Mouse (Mus musculus) stomach, postnatal 0 days (tissue): Measurements from ENCODE around the gene Abcc8. TPM values are rescaled to one million over a fixed set of nuclear protein-coding genes. Genes with fewer than 3 reads are reported as not detected.

Experiments used
- ATAC-seq: fragments of 200-750 bp; cut with Nextera tagmentation; 2 replicates; pipeline ENCODE4 v1.8.0; 2017; ENCODE audit not compliant: low FRiP score, low TSS enrichment
- DNase-seq: peaks from one replicate; pipeline ENCODE4 v3.0.0-alpha.2; 2016; ENCODE audit warnings: low spot score
- H3K27ac ChIP-seq: fragments of 300-500 bp; sonication (generic); replicated peaks from 2 replicates; pipeline ENCODE4 v1.5.1; 2014; ENCODE audit warnings: mild to moderate bottlenecking, control low read depth
- H3K27me3 ChIP-seq: fragments of 300-500 bp; sonication (generic); 2 replicates; pipeline ENCODE4 v1.6.1; 2014; ENCODE audit warnings: low read length; ENCODE audit not compliant: control insufficient read depth, insufficient read depth
- H3K36me3 ChIP-seq: fragments of 300-500 bp; sonication (generic); 2 replicates; pipeline ENCODE4 v1.6.1; 2014; ENCODE audit warnings: low read length, mixed read lengths; ENCODE audit not compliant: control insufficient read depth, insufficient read depth
- H3K4me1 ChIP-seq: fragments of 300-500 bp; sonication (generic); replicated peaks from 2 replicates; pipeline ENCODE4 v1.6.1; 2014; ENCODE audit warnings: antibody characterized with exemption; ENCODE audit not compliant: control insufficient read depth, insufficient read depth
- H3K4me2 ChIP-seq: fragments of 300-500 bp; sonication (generic); replicated peaks from 2 replicates; pipeline ENCODE4 v1.6.1; 2014; ENCODE audit warnings: low read depth, mild to moderate bottlenecking, control low read depth, moderate library complexity
- H3K4me3 ChIP-seq: fragments of 300-500 bp; sonication (generic); 2 replicates; pipeline ENCODE4 v1.5.1; 2014; ENCODE audit warnings: low read depth, low read length, control low read depth
- H3K9ac ChIP-seq: fragments of 300-500 bp; sonication (generic); 2 replicates; pipeline ENCODE4 v1.6.1; 2014; ENCODE audit warnings: mild to moderate bottlenecking, low read length, control low read depth, mixed read lengths
- H3K9me3 ChIP-seq: fragments of 300-500 bp; sonication (generic); 2 replicates; pipeline ENCODE4 v1.6.1; 2016; ENCODE audit warnings: low read length; ENCODE audit not compliant: control insufficient read depth
- CTCF ChIP-seq: IDR thresholded peaks from 2 replicates; pipeline ENCODE4 v1.5.1; 2016; ENCODE audit warnings: antibody characterized with exemption, low read depth, mild to moderate bottlenecking, moderate library complexity
- EP300 ChIP-seq: optimal IDR thresholded peaks from 2 replicates; pipeline ENCODE3; 2016; ENCODE audit warnings: antibody characterized with exemption
- WGBS: fragments of 180-500 bp; shearing (Covaris S2); extraction: QIAGEN DNeasy Blood & Tissue Kit; methylation state at CpG from one replicate; pipeline ENCODE4 v1.1.7; 2014; 5-methylcytosine and 5-hydroxymethylcytosine counted together
- polyA plus RNA-seq: library from polyadenylated mRNA; unstranded; fragments of >200 nt; fragmentation: Nextera tagmentation; extraction: Ambion mirVana; gene quantifications from 2 replicates; pipeline ENCODE4 v1.2.1, GENCODE M21; 2015

Gene Abcc8
- polyA plus RNA-seq, 1 experiment from 2014 or later, result 3.6 TPM

DNA sequence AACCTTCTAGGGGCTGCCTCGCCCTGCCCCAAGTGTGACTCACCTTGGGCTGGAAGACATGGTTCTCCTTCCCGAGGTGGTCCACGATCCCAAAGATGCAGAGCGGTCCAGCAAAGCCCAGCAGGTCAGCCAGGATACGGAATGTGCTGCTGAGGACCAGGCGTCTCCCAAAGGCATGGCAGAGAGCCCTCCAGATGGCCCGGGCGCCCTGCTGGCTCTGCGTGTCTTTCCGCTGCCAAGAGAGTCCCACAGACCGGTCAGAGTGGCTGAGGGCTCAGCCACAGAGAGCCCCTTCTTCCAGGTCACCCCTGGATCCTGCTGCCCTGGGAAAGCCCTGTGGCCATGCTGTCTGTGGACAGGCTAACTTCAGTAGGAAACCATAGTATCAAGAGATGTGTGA lies 14.0 kb downstream of the Abcc8 start:
- H3K4me1 ChIP-seq, result no peaks in the 10 kb centered on the region
- H3K27me3 ChIP-seq, result no peaks in the 10 kb centered on the region
- no peak overlapping the region for H3K4me3 ChIP-seq
- DNase-seq (no peak), ATAC-seq (no peak)
- no peak overlapping the region for H3K27ac ChIP-seq
- H3K9ac ChIP-seq, result no peak overlapping the region
- no peak overlapping the region for H3K4me2 ChIP-seq
- H3K36me3 ChIP-seq, result no peaks in the 10 kb centered on the region
- WGBS, result 88% methylated on average over 11 of the region's 11 CpGs
- TF ChIP-seq CTCF (no peak), EP300 (no peak)
- no peaks in the 10 kb centered on the region for H3K9me3 ChIP-seq

DNA sequence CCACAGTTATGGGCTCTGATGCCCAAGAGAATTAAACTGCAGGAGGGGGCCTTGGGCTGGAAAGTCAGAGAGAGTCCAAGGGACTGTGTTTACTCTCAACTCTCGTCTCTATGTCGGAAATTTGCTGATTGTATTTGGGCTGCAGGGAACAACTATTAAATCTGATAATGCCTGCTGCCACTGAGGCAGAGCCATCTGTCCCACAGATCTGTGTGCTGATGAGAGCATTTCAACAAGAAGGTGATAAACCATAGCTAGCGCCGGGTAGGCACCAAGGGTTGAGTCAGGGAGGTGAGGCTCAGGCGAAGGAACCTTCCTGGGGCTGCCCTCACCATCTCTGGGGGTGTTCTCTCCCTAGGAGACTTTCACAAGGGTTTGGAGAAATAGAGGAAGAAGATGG lies 17.1 kb downstream of the Abcc8 start:
- Histone ChIP-seq H3K4me1 (no peaks in the 10 kb centered on the region), H3K4me2 (no peak overlapping the region), H3K4me3 (no peak overlapping the region), H3K9ac (no peak overlapping the region), H3K27me3 (no peaks in the 10 kb centered on the region), H3K36me3 (no peaks in the 10 kb centered on the region), H3K9me3 (no peaks in the 10 kb centered on the region), H3K27ac (no peak overlapping the region)
- WGBS, result 75% methylated on average over 5 of the region's 5 CpGs
- no peak for TF ChIP-seq CTCF
- no peak for TF ChIP-seq EP300
- ATAC-seq (no peak), DNase-seq (no peak)

DNA sequence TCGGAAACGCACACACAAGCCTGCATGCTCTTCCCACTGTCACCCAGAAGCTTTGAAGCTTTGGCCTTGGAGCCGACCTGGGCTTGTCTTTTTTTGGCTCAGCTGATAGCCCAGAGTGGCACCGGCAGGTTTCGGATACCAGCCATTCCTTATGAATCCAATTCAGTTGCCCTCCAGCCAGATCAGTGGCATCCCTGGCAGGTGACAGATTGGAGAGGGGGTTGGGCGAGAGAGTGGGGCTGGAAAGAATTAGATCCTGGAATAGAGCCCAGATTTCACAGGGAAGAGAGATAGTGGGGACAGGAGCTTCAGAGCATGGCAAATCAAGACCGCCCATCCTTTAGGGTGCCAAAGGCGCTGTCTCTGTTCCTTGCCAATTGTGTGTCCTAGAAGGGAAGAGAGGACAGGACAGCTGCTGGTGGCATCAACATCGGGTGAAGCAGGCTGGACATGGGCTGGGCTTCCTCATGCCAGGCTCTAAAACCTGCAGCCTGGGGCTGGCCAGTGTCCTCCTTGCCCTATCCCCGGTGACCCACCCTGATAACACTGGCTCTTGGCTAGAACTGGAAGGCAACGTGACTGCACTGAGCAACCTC lies 17.6 kb downstream of the Abcc8 start:
- WGBS, result 71% methylated on average over 11 of the region's 11 CpGs
- H3K4me2 ChIP-seq, result no peak overlapping the region
- no peaks in the 10 kb centered on the region for H3K9me3 ChIP-seq
- TF ChIP-seq CTCF (no peak), EP300 (no peak)
- H3K9ac ChIP-seq, result no peak overlapping the region
- no peaks in the 10 kb centered on the region for H3K36me3 ChIP-seq
- ATAC-seq (no peak), DNase-seq (no peak)
- H3K4me3 ChIP-seq, result no peak overlapping the region
- H3K27me3 ChIP-seq, result no peaks in the 10 kb centered on the region
- H3K27ac ChIP-seq, result no peak overlapping the region
- no peaks in the 10 kb centered on the region for H3K4me1 ChIP-seq

DNA sequence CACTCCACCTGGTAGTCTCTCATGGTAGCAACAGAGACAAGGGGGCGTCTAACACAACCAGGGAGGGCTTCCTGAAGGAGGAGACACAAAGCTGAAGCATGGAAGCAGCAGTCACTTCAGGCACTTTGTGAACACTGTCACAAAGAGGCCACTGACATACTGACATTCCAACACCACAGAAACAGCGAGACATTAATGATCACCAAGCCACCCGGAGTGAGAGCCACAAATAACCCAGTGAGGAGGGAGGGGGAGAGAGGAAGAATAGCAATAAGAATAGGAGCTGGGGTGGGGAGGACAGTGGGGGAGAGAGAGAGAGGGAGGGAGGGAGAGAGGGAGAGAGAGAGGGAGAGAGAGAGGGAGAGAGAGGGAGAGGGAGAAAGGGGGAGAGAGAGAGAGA lies 18.2 kb downstream of the Abcc8 start:
- H3K27me3 ChIP-seq, result no peaks in the 10 kb centered on the region
- DNase-seq, result no peak
- no peak for TF ChIP-seq EP300
- no peak for TF ChIP-seq CTCF
- no peaks in the 10 kb centered on the region for H3K36me3 ChIP-seq
- no peaks in the 10 kb centered on the region for H3K4me1 ChIP-seq
- ATAC-seq, result no peak
- H3K9me3 ChIP-seq, result no peaks in the 10 kb centered on the region
- H3K27ac ChIP-seq, result no peak overlapping the region
- H3K9ac ChIP-seq, result no peak overlapping the region
- H3K4me3 ChIP-seq, result no peak overlapping the region
- H3K4me2 ChIP-seq, result no peak overlapping the region
- 53% methylated on average over 3 of the region's 3 CpGs for WGBS

DNA sequence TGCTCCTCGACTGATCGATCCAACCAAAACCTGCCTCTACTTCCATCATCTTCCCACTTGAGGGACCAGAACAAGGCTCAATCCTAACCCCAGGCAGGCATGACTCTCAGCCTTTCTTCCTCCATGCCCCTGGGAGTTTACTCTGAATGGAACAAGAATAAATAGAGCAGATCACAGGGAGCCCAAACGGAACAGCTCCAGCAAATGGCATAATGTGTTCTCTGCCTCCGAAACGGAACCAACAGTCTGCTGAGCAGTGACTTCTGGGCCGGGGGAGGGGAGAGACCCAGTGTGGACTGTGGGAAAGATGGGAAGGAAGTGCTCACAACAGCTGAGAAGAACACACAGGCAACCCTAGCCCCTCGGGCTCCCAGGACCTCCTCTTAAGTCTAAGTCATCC lies 22.1 kb downstream of the Abcc8 start:
- Histone ChIP-seq H3K9me3 (no peaks in the 10 kb centered on the region), H3K4me3 (no peak overlapping the region), H3K4me1 (no peaks in the 10 kb centered on the region), H3K9ac (no peak overlapping the region), H3K4me2 (no peak overlapping the region), H3K27me3 (no peaks in the 10 kb centered on the region), H3K36me3 (no peaks in the 10 kb centered on the region), H3K27ac (no peak overlapping the region)
- no peak for DNase-seq
- WGBS, result 66% methylated on average over 7 of the region's 7 CpGs
- TF ChIP-seq CTCF, result no peak
- no peak for TF ChIP-seq EP300
- ATAC-seq, result no peak

DNA sequence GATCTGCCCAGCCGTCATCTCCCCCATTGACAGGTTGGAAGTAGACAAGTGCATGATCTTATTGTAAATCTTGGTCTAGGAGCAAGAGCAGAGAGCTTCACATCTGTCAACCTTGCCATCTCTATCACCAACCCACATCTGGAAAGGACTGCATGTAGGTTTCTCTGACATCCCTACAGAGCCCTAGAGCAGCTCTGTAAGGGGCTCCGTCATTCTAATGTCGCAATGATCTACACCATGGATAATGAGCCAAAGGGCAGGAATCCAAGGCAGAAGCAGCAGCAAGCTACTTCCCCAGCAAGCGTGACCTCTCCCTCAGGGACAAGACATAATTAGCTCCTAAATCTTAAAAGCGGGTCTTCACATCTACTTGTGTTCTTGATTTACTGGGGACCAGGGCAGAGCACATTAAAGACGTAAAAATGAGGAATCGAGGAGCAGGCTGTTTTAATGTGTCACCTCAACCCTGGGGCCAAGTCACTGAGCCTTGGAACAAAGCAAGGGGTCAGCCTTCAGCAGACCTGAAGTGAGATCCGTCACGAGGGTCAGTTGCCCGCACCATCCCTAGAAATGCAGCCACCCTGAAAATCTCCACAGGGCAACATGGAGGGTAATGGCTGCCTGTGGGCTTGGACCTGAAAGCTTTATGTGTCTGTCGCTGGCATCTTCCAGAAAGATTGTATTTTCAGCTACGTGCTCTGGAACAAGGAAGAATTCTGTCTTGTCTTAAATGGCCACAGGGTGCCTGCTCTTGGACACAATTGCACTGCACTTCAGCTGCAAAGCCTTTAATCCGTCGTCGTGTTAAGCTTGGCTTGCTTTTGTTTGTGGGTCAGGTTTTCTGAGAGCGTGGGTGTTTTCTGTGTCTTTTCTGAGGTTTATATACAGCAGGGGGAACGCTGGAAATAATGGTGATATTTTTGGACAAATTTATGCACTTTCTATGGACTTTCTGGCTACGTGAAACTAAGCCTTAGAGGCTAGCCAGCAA lies 25.0 kb downstream of the Abcc8 start:
- Histone ChIP-seq H3K27ac (no peak overlapping the region), H3K4me2 (no peak overlapping the region), H3K9me3 (no peaks in the 10 kb centered on the region), H3K9ac (no peak overlapping the region), H3K4me1 (no peaks in the 10 kb centered on the region), H3K4me3 (no peak overlapping the region), H3K27me3 (no peaks in the 10 kb centered on the region), H3K36me3 (no peaks in the 10 kb centered on the region)
- 73% methylated on average over 18 of the region's 18 CpGs for WGBS
- ATAC-seq, result no peak
- DNase-seq, result no peak
- TF ChIP-seq EP300 (no peak), CTCF (no peak)
